Mouse (Mus musculus) limb, embryonic 14.5 days (tissue): ENCODE measurements around the gene Gstt3. TPM values are rescaled to one million over a fixed set of nuclear protein-coding genes. Genes with fewer than 3 reads are reported as not detected.

Experiments used
- ATAC-seq: fragments of 200-750 bp; cut with Nextera tagmentation; 2 replicates; pipeline ENCODE4 v1.8.0; 2017; ENCODE audit warnings: low read depth, moderate number of reproducible peaks, moderate TSS enrichment; ENCODE audit not compliant: low FRiP score
- DNase-seq: peaks from one replicate; pipeline ENCODE4 v3.0.0-alpha.2; 2015; ENCODE audit warnings: low spot score
- H3K27ac ChIP-seq: fragments of 300-500 bp; sonication (generic); replicated peaks from 2 replicates; pipeline ENCODE4 v1.5.1; 2014; ENCODE audit warnings: low read depth, mild to moderate bottlenecking, low read length, moderate library complexity, mixed read lengths
- H3K27me3 ChIP-seq: fragments of 300-500 bp; sonication (generic); 2 replicates; pipeline ENCODE4 v1.6.1; 2014; ENCODE audit warnings: low read length, mixed read lengths; ENCODE audit not compliant: control insufficient read depth, insufficient read depth
- H3K36me3 ChIP-seq: fragments of 300-500 bp; sonication (generic); 2 replicates; pipeline ENCODE4 v1.6.1; 2014; ENCODE audit warnings: mild to moderate bottlenecking, low read length, moderate library complexity, mixed read lengths; ENCODE audit not compliant: control insufficient read depth, insufficient read depth
- H3K4me1 ChIP-seq: fragments of 300-500 bp; sonication (generic); 2 replicates; pipeline ENCODE4 v1.6.1; 2014; ENCODE audit warnings: antibody characterized with exemption, low read length, mixed read lengths; ENCODE audit not compliant: control insufficient read depth, insufficient read depth
- H3K4me2 ChIP-seq: fragments of 300-500 bp; sonication (generic); replicated peaks from 2 replicates; pipeline ENCODE4 v1.6.1; 2014; ENCODE audit warnings: low read depth, mild to moderate bottlenecking, low read length, moderate library complexity; ENCODE audit not compliant: severe bottlenecking
- H3K4me3 ChIP-seq: fragments of 300-500 bp; sonication (generic); replicated peaks from 2 replicates; pipeline ENCODE4 v1.5.1; 2014; ENCODE audit warnings: low read length
- H3K9ac ChIP-seq: fragments of 300-500 bp; sonication (generic); 2 replicates; pipeline ENCODE4 v1.6.1; 2014; ENCODE audit warnings: mild to moderate bottlenecking, low read depth, low read length, moderate library complexity; ENCODE audit not compliant: severe bottlenecking
- H3K9me3 ChIP-seq: fragments of 300-500 bp; sonication (generic); 2 replicates; pipeline ENCODE4 v1.6.1; 2016; ENCODE audit warnings: low read length; ENCODE audit not compliant: control insufficient read depth
- POLR2A ChIP-seq: fragments of 200-500 bp; IDR thresholded peaks from 2 replicates; pipeline ENCODE4 v1.8.0; 2012; ENCODE audit warnings: inconsistent platforms, mild to moderate bottlenecking, moderate library complexity, borderline replicate concordance; ENCODE audit not compliant: insufficient read depth, insufficient read length; ENCODE audit errors: extremely low read depth
- WGBS: fragments of 180-500 bp; shearing (Covaris S2); extraction: QIAGEN DNeasy Blood & Tissue Kit; methylation state at CpG from one replicate; pipeline ENCODE4 v1.1.7; 2014; 5-methylcytosine and 5-hydroxymethylcytosine counted together
- polyA plus RNA-seq, 2 experiments: library from polyadenylated mRNA; depleted of rRNA in 1 of 2; stranded (reverse) in 1 of 2; unstranded in 1 of 2; fragments of >200 nt; fragmentation: Nextera tagmentation in 1 of 2; extraction: Ambion mirVana in 1 of 2; gene quantifications; 2 replicates each; pipeline versions ENCODE4 v1.2.1 to v1.2.3; 2012 to 2014

Gene Gstt3
- polyA plus RNA-seq, 2 experiments = 24.0 to 38.5 TPM

GRCm38 (mm10) chr10:75789841-75790240 lies 8.6 kb upstream of the Gstt3 start:
- DNase-seq (no peak), ATAC-seq (no peak)
- no peak overlapping the region for H3K4me2 ChIP-seq
- TF ChIP-seq POLR2A = no peak
- 93% methylated on average over 5 of the region's 5 CpGs for WGBS
- no peaks in the 10 kb centered on the region for H3K36me3 ChIP-seq
- H3K4me1 ChIP-seq = peaks cover 3% of the 10 kb centered on the region; the same call in 1 of the 2 replicates
- no peaks in the 10 kb centered on the region for H3K27me3 ChIP-seq
- H3K27ac ChIP-seq = no peak overlapping the region
- no peaks in the 10 kb centered on the region for H3K9me3 ChIP-seq
- H3K9ac ChIP-seq = no peak overlapping the region
- H3K4me3 ChIP-seq = no peak overlapping the region

- 75% methylated on average over 6 of the region's 6 CpGs for WGBS
- Histone ChIP-seq H3K4me2 (no peak overlapping the region), H3K27me3 (no peaks in the 10 kb centered on the region), H3K27ac (no peak overlapping the region), H3K4me3 (no peak overlapping the region), H3K4me1 (no peaks in the 10 kb centered on the region), H3K9me3 (no peaks in the 10 kb centered on the region), H3K9ac (no peak overlapping the region), H3K36me3 (no peaks in the 10 kb centered on the region)
- DNase-seq (no peak), ATAC-seq (no peak)
- TF ChIP-seq POLR2A = no peak
Observed at GRCm38 (mm10) chr10:75789081-75789735, 8.0 kb upstream of the Gstt3 start.

GRCm38 (mm10) chr10:75788277-75788676 lies 7.1 kb upstream of the Gstt3 start:
- WGBS = 90% methylated on average over 8 of the region's 8 CpGs
- Histone ChIP-seq H3K9me3 (no peaks in the 10 kb centered on the region), H3K4me1 (no peaks in the 10 kb centered on the region), H3K27ac (no peak overlapping the region), H3K36me3 (no peaks in the 10 kb centered on the region), H3K4me2 (no peak overlapping the region), H3K9ac (no peak overlapping the region), H3K4me3 (no peak overlapping the region), H3K27me3 (no peaks in the 10 kb centered on the region)
- TF ChIP-seq POLR2A = no peak
- DNase-seq (no peak), ATAC-seq (no peak)

GRCm38 (mm10) chr10:75785442-75785841 lies 4.2 kb upstream of the Gstt3 start:
- H3K9ac ChIP-seq = no peak overlapping the region
- DNase-seq (no peak), ATAC-seq (no peak)
- 71% methylated on average over 1 of the region's 1 CpGs for WGBS
- H3K27me3 ChIP-seq = no peaks in the 10 kb centered on the region
- TF ChIP-seq POLR2A = no peak
- no peak overlapping the region for H3K4me2 ChIP-seq
- no peak overlapping the region for H3K27ac ChIP-seq
- H3K4me3 ChIP-seq = no peak overlapping the region
- no peaks in the 10 kb centered on the region for H3K9me3 ChIP-seq
- peaks cover 1% of the 10 kb centered on the region; the same call in 1 of the 2 replicates for H3K4me1 ChIP-seq
- no peaks in the 10 kb centered on the region for H3K36me3 ChIP-seq

GRCm38 (mm10) chr10:75779206-75780174 lies 1.7 kb downstream of the Gstt3 start:
- Histone ChIP-seq H3K36me3 (no peaks in the 10 kb centered on the region), H3K9me3 (no peaks in the 10 kb centered on the region), H3K4me2 (peak overlapping the region; percentile 95), H3K4me1 (peaks cover 9% of the 10 kb centered on the region; the same call in 1 of the 2 replicates), H3K27me3 (no peaks in the 10 kb centered on the region), H3K27ac (no peak overlapping the region), H3K4me3 (peak overlapping the region; percentile 56), H3K9ac (no peak overlapping the region)
- peak; percentile 45 for DNase-seq
- ATAC-seq = peak; percentile 25; the same call in 1 of the 2 replicates
- TF ChIP-seq POLR2A = no peak
- WGBS = 35% methylated on average over 15 of the region's 15 CpGs
